Mouse (Mus musculus): ENCODE results near the gene Rpa3.
A peak's percentile ranks its signal among the peaks of the same experiment; 100 is the strongest.

Gene Rpa3

GRCm38 (mm10) chr6:8259004-8259666, at the start of gene Rpa3, which contains the start of the genes Umad1 and Gm45062:
Gene Rpa3 (minus strand): TSS chr6:8259173.
Gene Umad1 (plus strand): TSS chr6:8259288.
Gene Gm45062 (plus strand): TSS chr6:8259450.
- DNase-seq (ENCODE audit: low read depth), result peak; percentile 95

- peak; percentile 31 for DNase-seq (ENCODE audit: low read depth)
Measured at GRCm38 (mm10) chr6:8307878-8308775, 49.2 kb upstream of the Rpa3 start.

- no peak for DNase-seq (ENCODE audit: low read depth)
Measured at GRCm38 (mm10) chr6:8299066-8299863, 40.3 kb upstream of the Rpa3 start.

GRCm38 (mm10) chr6:8294048-8294784, 35.2 kb upstream of the Rpa3 start:
- DNase-seq (ENCODE audit: low read depth), result no peak

- DNase-seq (ENCODE audit: low read depth), result no peak
Measured at GRCm38 (mm10) chr6:8288755-8289580, 30.0 kb upstream of the Rpa3 start.

GRCm38 (mm10) chr6:8286146-8286545, 27.2 kb upstream of the Rpa3 start:
- no peak for DNase-seq (ENCODE audit: low read depth)

- DNase-seq (ENCODE audit: low read depth), result peak; percentile 86
Measured at GRCm38 (mm10) chr6:8285401-8285960, 26.5 kb upstream of the Rpa3 start.

GRCm38 (mm10) chr6:8283255-8283654, 24.3 kb upstream of the Rpa3 start:
- no peak for DNase-seq (ENCODE audit: low read depth)

GRCm38 (mm10) chr6:8278426-8279002, 19.5 kb upstream of the Rpa3 start:
- no peak for DNase-seq (ENCODE audit: low read depth)

- DNase-seq (ENCODE audit: low read depth), result no peak
Measured at GRCm38 (mm10) chr6:8276431-8276830, 17.5 kb upstream of the Rpa3 start.

GRCm38 (mm10) chr6:8275098-8275497, 16.1 kb upstream of the Rpa3 start:
- DNase-seq (ENCODE audit: low read depth), result peak; percentile 52

- DNase-seq (ENCODE audit: low read depth), result no peak
Measured at GRCm38 (mm10) chr6:8274387-8275054, 15.5 kb upstream of the Rpa3 start.

GRCm38 (mm10) chr6:8271047-8271446, 12.1 kb upstream of the Rpa3 start:
- DNase-seq (ENCODE audit: low read depth), result no peak

GRCm38 (mm10) chr6:8259667-8260044, 683 bp upstream of the Rpa3 start:
- no peak for DNase-seq (ENCODE audit: low read depth)

GRCm38 (mm10) chr6:8258316-8258715, 657 bp downstream of the Rpa3 start:
- DNase-seq (ENCODE audit: low read depth), result no peak

GRCm38 (mm10) chr6:8228596-8228995, 30.4 kb downstream of the Rpa3 start:
- DNase-seq (ENCODE audit: low read depth), result no peak

GRCm38 (mm10) chr6:8227035-8227434, 31.9 kb downstream of the Rpa3 start:
- DNase-seq (ENCODE audit: low read depth), result no peak

GRCm38 (mm10) chr6:8210661-8211060, 48.3 kb downstream of the Rpa3 start:
- no peak for DNase-seq (ENCODE audit: low read depth)

GRCm38 (mm10) chr6:8209866-8210186, 49.1 kb downstream of the Rpa3 start:
- DNase-seq (ENCODE audit: low read depth), result no peak
